In the genomic region with DNA sequence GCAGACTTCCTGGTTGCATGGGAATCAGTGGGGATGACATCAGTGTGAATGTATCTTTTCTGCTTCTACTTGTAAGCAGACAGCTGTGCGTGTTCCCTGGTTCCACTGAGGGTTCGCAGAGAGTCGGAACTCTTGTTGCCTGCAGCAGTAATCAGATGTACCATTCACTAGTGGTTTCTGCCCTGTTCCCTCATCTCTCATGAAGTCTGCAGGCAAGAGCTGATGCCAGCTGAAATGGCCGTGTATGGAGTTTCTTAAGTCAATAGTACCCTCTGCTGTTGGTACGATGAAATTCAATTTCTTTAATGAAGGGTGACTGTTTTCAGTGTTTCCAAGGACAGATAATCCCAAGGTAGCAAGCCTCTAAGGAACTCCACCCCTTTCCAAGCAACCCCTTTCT, we compare ENCODE assay signal across 9 mouse cellular contexts. TPM values are rescaled to one million over a fixed set of nuclear protein-coding genes. Genes with fewer than 3 reads are reported as not detected.
DNase-seq lines count a peak whose midpoint lies in the region; ATAC-seq lines count a peak whose summit lies in the region.
"Had no signal": no experiment of that assay in that cellular context is flagged by ENCODE, and none has a peak within 500 bp of the region (broad histone marks: within the 10 kb centered on the region; RNA-seq: fewer than 3 reads in every experiment).

No protein-coding gene starts in this region.

- no peak overlapping the region for H3K9ac ChIP-seq in hindbrain, embryonic 13.5 days
- H3K9ac ChIP-seq in hindbrain, embryonic 12.5 days: no peak overlapping the region
- no peak overlapping the region for H3K9ac ChIP-seq in intestine, embryonic 16.5 days (ENCODE audit: low read depth, low read length)
- H3K9ac ChIP-seq: neural tube, embryonic 13.5 days had no signal

- no peaks in the 10 kb centered on the region for H3K27me3 ChIP-seq in hindbrain, embryonic 13.5 days
- H3K27me3 ChIP-seq in hindbrain, embryonic 12.5 days: no peaks in the 10 kb centered on the region
- no peaks in the 10 kb centered on the region for H3K27me3 ChIP-seq in intestine, embryonic 16.5 days (replicated peaks; ENCODE audit: control insufficient read depth, insufficient read depth, low read length)
- H3K27me3 ChIP-seq: neural tube, embryonic 13.5 days had no signal

- no peaks in the 10 kb centered on the region for H3K4me1 ChIP-seq in hindbrain, embryonic 13.5 days (replicated peaks)
- H3K4me1 ChIP-seq in hindbrain, embryonic 12.5 days: no peaks in the 10 kb centered on the region
- H3K4me1 ChIP-seq in intestine, embryonic 16.5 days (ENCODE audit: control insufficient read depth, insufficient read depth, low read length): no peaks in the 10 kb centered on the region
- H3K4me1 ChIP-seq: neural tube, embryonic 13.5 days had no signal

- H3K4me3 ChIP-seq in hindbrain, embryonic 13.5 days: no peak overlapping the region
- no peak overlapping the region for H3K4me3 ChIP-seq in hindbrain, embryonic 12.5 days
- no peak overlapping the region for H3K4me3 ChIP-seq in intestine, embryonic 16.5 days (ENCODE audit: low read length)
- H3K4me3 ChIP-seq: neural tube, embryonic 13.5 days had no signal

- ATAC-seq in hindbrain, embryonic 13.5 days (ENCODE audit: low FRiP score): 0 out of 2 replicates have a peak, but pooled peaks have one; percentile 63
- ATAC-seq in hindbrain, embryonic 12.5 days (ENCODE audit: low FRiP score): no peak
- ATAC-seq in intestine, embryonic 16.5 days: no peak

- peak; percentile 51 for DNase-seq in ZHBTc4 (ENCODE audit: low read depth, low spot score)
- peak; percentile 25 for DNase-seq in embryo, embryonic 9.5 days (ENCODE audit: extremely low spot score)
- DNase-seq in kidney, adult 9 months: peak; percentile 56
- DNase-seq in lung, postnatal 25 days (ENCODE audit: low spot score): peak; percentile 38
- peak; percentile 74 for DNase-seq in telencephalon, adult 2 months (ENCODE audit: low read depth, low spot score)

- H3K4me2 ChIP-seq in hindbrain, embryonic 13.5 days: no peak overlapping the region
- H3K4me2 ChIP-seq in hindbrain, embryonic 12.5 days (replicated peaks): no peak overlapping the region
- no peak overlapping the region for H3K4me2 ChIP-seq in intestine, embryonic 16.5 days (ENCODE audit: low read depth, low read length)
- H3K4me2 ChIP-seq: neural tube, embryonic 13.5 days had no signal

- no peaks in the 10 kb centered on the region for H3K36me3 ChIP-seq in hindbrain, embryonic 13.5 days
- no peaks in the 10 kb centered on the region for H3K36me3 ChIP-seq in hindbrain, embryonic 12.5 days
- no peaks in the 10 kb centered on the region for H3K36me3 ChIP-seq in intestine, embryonic 16.5 days (ENCODE audit: control insufficient read depth, insufficient read depth, low read length)
- H3K36me3 ChIP-seq: neural tube, embryonic 13.5 days had no signal

- WGBS in hindbrain, embryonic 13.5 days: 42% methylated on average over 5 of the region's 5 CpGs
- whole genome bisulfite sequencing in hindbrain, embryonic 12.5 days: 59% methylated on average over 5 of the region's 5 CpGs
- WGBS in intestine, embryonic 16.5 days: 47% methylated on average over 5 of the region's 5 CpGs

- H3K9me3 ChIP-seq in hindbrain, embryonic 13.5 days: peaks cover 4% of the 10 kb centered on the region; the same call in 1 of the 2 replicates
- H3K9me3 ChIP-seq in hindbrain, embryonic 12.5 days (replicated peaks): 0 out of 2 replicates have a peak, but pooled peaks cover 8% of the 10 kb centered on the region
- no peaks in the 10 kb centered on the region for H3K9me3 ChIP-seq in intestine, embryonic 16.5 days (ENCODE audit: control insufficient read depth, low read length)

- no peak overlapping the region for H3K27ac ChIP-seq in hindbrain, embryonic 13.5 days
- no peak overlapping the region for H3K27ac ChIP-seq in hindbrain, embryonic 12.5 days
- no peak overlapping the region for H3K27ac ChIP-seq in intestine, embryonic 16.5 days (ENCODE audit: low read length)
- H3K27ac ChIP-seq: neural tube, embryonic 13.5 days had no signal

RNA-seq across cellular contexts. Expression of a gene that starts 38.4 kb away (rescaled TPM):
- polyA plus RNA-seq in hindbrain, embryonic 13.5 days (2015; fragmentation: Nextera tagmentation; extraction: Ambion mirVana): 7.0 and 7.2 TPM in 2 replicates
- 11.1 and 15.2 TPM in 2 replicates for polyA plus RNA-seq in hindbrain, embryonic 12.5 days (2016; fragmentation: Nextera tagmentation; extraction: Ambion mirVana)
- polyA plus RNA-seq in intestine, embryonic 16.5 days (2015; fragmentation: Nextera tagmentation; extraction: Ambion mirVana): 18.7 and 20.6 TPM in 2 replicates
